Mouse (Mus musculus) neural tube, embryonic 12.5 days (tissue): Measurements from ENCODE around the gene Rasl11a. TPM values are rescaled to one million over a fixed set of nuclear protein-coding genes. Genes with fewer than 3 reads are reported as not detected.

ENCODE experiments used
- polyA plus RNA-seq: library from polyadenylated mRNA; unstranded; fragments of >200 nt; fragmentation: Nextera tagmentation; extraction: Ambion mirVana; gene quantifications from 2 replicates; pipeline ENCODE4 v1.2.1, GENCODE M21; 2016

The Rasl11a gene
- polyA plus RNA-seq, 1 experiment from 2014 or later, result 23.4 TPM

Other genes with a start within 250 kb of the Rasl11a start
- 21.4 and 24.2 TPM in 2 replicates for gene Usp12, start 50.1 kb upstream of the Rasl11a start, polyA plus RNA-seq
- gene Rpl21, start 12.2 kb upstream of the Rasl11a start, polyA plus RNA-seq, result 415 and 416 TPM in 2 replicates
- 92.8 and 98.4 TPM in 2 replicates for gene Gtf3a, start 103.6 kb downstream of the Rasl11a start, polyA plus RNA-seq
- gene Mtif3, start 118.7 kb downstream of the Rasl11a start, polyA plus RNA-seq, result 26.8 and 28.9 TPM in 2 replicates
- 7.2 and 9.0 TPM in 2 replicates for gene Lnx2, start 231.5 kb downstream of the Rasl11a start, polyA plus RNA-seq
- 94.5 and 102 TPM in 2 replicates for gene Polr1d, start 232.0 kb downstream of the Rasl11a start, polyA plus RNA-seq